Mouse (Mus musculus) megakaryocyte-erythroid progenitor cell, adult 5-6 weeks (primary cell): ENCODE data around the gene Tmem235. TPM values are rescaled to one million over a fixed set of nuclear protein-coding genes. Genes with fewer than 3 reads are reported as not detected.
A peak's percentile ranks its signal among the peaks of the same experiment; 100 is the strongest.
"Not testable (repeated sequence)": the region's sequence is repeated elsewhere in the genome, so short reads cannot be mapped to it uniquely, and the experiment has no call there.

ENCODE experiments used
- ATAC-seq: replicated peaks from 2 replicates; pipeline ENCODE4 v1.8.0; 2016; ENCODE audit warnings: mild to moderate bottlenecking, inconsistent platforms; ENCODE audit not compliant: severe bottlenecking, poor library complexity, low FRiP score, low TSS enrichment
- total RNA-seq, 2 experiments: library from RNA; stranded (forward) in 1 of 2; stranded (reverse) in 1 of 2; fragments of 200-1000, 215-1000 nt in 1 of 2; fragments of >200 nt in 1 of 2; fragmentation: Nextera tagmentation in 1 of 2; gene quantifications; 2 replicates each; pipeline ENCODE4 v1.2.3; 2014 to 2017

Tmem235 gene
- total RNA-seq, 2 experiments from 2014 or later: not detected

- no peak for ATAC-seq
These were observed 30.8 kb upstream of the Tmem235 start for GRCm38 (mm10) chr11:117829671-117830215.

- peak; percentile 16 for ATAC-seq
These were observed 30.2 kb upstream of the Tmem235 start for GRCm38 (mm10) chr11:117830401-117830800.

GRCm38 (mm10) chr11:117832086-117832969, 28.2 kb upstream of the Tmem235 start:
- peak; percentile 50 for ATAC-seq

- not testable (repeated sequence) for ATAC-seq
These were observed 27.0 kb upstream of the Tmem235 start for GRCm38 (mm10) chr11:117833509-117833908.

DNA sequence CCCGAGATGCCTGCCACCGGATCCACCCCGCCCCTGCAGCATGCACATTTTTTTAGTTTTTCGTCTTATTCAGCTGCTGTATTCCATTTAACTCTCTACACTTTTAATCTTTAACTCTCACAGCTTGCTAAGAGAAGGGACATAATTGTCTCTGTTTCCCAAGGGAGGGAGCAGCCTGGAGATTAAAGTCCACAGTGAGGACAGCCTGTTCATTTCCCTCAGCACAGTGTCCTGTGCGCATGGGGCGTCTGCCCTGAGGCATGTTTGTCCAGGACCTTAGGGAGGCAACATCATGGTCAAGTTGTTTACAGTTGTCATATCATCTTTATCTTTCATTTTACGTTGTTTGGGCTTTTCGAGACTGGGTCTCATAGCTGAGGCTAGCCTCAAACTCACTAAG, 26.5 kb upstream of the Tmem235 start:
- ATAC-seq: no peak

DNA sequence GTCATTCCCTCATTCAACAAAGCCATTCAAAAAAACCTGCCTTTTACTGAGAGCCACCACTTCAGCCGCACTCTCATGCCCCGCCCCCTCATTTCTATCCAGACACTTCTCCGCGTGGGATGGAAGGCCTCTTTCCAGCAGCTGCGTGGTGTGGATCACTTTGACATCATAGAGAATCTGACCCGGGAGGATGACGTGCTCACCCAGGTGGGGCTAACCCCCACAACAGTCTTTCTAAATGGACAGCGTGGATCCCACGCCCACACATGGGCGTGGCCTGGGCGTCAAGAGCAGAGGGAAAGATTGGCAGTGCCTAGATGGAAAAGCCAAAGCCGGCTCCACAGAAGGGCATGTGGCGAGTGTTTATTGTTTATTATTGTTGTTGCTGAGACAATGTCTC, 24.2 kb upstream of the Tmem235 start:
- 0 out of 2 replicates have a peak, but pooled peaks have one; percentile 12 for ATAC-seq

- ATAC-seq: peak; percentile 92
These were observed 22.0 kb upstream of the Tmem235 start for GRCm38 (mm10) chr11:117838572-117838971.

DNA sequence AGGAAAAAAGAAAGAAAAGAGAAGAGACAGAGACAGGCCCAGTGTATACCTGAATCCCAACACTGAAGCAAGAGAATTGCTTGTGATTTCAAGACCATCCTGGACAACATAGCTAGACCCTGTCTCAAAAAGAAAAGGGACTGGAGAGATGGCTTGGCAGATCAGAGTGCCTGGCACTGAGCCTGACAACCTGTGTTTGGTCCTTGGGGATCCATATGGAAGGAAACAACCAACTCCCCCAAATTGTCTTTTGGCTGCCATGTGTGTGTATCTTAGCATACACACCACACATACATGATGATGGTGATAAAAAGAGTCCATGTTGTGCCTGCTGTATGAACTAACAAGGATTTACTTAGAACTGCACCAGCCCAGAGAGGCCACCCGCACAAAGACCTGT, 21.5 kb upstream of the Tmem235 start:
- ATAC-seq: peak; percentile 14; the same call in 1 of the 2 replicates

DNA sequence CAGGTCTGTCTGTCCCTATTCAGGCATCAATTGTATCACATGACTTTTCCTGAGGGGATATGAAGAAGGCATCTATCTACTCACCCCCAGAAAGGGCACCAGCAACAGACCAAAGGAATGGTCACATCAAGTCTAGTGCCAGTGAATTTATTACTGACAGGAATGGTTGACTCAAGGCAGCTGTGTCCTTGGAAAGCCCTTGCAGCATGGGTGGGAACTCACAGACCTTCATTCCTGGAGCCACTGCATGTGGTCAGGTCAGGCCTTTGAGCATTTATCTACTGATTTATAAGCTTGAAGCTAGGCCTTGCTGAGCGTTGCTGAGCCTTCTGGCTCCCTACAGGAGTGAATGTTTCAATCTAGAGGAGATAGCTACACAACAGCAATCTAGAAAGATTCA, 19.6 kb upstream of the Tmem235 start:
- no peak for ATAC-seq

GRCm38 (mm10) chr11:117843434-117843833, 17.1 kb upstream of the Tmem235 start:
- no peak for ATAC-seq

- no peak for ATAC-seq
These were observed 15.6 kb upstream of the Tmem235 start for GRCm38 (mm10) chr11:117844997-117845396.

- no peak for ATAC-seq
These were observed 14.9 kb upstream of the Tmem235 start for GRCm38 (mm10) chr11:117845651-117846050.

DNA sequence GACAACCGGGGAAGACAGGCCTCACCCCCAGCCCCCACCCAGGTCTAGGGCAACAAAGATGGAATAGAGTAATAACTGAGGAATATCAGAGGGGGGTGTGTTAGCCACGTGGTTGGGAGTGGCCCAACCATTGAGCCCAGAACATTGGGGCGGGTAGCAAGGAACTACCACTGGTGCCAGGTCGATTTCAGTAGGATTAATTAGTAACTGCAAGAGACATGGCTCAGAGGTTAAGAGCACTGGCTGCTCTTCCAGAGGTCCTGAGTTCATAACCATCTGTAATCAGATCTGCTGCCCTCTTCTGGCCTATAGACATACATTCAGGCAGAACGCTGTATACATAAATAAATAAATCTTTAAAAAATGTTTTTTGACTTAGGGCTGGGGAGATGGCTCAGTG, 13.9 kb upstream of the Tmem235 start:
- ATAC-seq: 0 out of 2 replicates have a peak, but pooled peaks have one; percentile 25

DNA sequence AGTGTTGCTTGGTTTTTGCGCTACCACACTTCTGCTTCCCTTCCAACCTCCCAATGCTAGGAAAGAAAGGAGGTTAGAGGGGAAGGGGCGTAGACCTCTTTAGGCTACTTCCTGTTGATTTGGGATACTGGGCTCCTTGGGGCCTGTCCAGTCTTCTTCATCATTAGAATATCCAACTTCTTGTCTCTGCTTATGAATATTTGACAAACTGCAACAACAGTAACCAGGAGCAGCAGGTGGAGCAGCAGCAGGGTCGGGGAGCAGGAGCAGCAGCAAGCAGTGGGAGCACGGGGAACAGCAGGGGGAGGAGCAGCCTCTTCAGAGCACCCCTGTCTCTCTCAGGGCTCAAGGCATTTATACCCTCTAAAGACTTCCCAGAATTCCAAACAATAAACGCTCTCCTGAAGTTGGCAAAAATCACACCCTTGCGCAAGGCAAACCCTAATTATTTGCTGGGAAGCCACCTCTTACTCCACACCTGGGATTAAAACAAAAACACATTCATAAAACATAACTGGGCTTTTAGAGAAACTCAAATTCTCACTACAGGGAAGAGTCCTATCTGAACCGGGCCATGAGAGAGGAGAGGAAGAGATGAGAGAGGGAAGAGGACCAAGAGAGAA, 12.8 kb upstream of the Tmem235 start:
- ATAC-seq: no peak

DNA sequence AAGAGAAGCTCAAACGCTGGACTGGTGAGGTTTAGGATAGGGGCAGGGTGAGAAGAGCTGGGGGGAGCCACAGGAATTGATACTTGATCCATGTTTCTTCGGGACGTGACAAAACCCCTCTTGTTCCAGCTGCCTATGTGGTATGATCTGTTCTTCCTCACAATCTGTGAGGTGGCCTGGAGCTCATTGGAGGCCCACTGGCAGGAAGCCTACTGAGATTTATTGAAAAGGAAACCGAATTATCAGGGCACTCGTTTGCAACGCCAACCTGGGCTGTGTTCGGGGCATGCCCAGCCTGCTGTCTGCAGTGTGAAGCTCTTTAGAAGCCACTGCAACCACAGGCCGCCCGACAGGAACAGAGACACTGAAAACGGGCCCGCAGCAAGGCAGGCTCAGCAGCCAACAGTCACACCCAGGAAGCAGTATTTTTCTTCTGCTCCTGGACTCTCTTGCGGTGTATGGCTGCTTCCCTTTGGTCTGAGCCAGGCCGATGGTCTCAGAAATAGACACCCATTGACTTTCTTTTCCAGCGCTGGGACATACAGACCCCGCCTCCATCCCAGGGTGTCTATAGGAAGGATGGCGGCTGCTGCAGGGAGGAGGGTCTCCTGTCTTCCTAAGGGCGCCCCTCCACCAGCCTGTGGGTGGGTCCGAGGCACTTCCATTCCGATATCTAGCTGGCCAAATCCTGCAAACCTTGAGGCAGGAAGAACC, 12.1 kb upstream of the Tmem235 start:
- ATAC-seq: peak; percentile 25

- ATAC-seq: peak; percentile 92
These were observed 11.4 kb upstream of the Tmem235 start, which contains the start of gene Birc5 for GRCm38 (mm10) chr11:117848985-117849671. Birc5 (plus strand) TSS chr11:117849251.

- ATAC-seq: no peak
These were observed 7.7 kb upstream of the Tmem235 start for GRCm38 (mm10) chr11:117852875-117853274.

DNA sequence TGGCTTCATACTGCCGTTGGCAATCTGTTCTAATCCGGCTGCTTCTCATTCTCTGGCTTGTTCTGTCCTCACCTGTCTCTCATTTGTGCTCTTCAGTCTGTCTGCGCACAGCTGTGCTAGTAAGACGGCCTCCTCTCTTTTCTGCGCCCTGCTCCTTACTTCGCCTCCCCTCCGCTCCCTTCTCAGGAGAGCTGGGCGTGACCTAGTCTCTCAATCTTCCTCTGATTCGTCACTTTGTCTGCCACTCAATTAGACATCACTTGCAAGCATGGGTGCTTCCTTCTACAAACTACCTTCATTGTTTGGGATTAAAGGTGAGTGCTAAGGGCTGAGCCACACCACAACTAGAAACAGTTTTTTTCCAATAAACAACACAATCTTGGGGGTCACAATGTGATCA, 6.3 kb upstream of the Tmem235 start:
- ATAC-seq: no peak

GRCm38 (mm10) chr11:117855360-117855759, 5.2 kb upstream of the Tmem235 start:
- ATAC-seq: no peak
